Mouse (Mus musculus): ENCODE data around the gene Spsb4.

The Spsb4 gene

GRCm38 (mm10) chr9:96980037-96980997 is 38.3 kb downstream of the Spsb4 start:
- peak; percentile 95 for DNase-seq (ENCODE audit: low read depth, low spot score)

GRCm38 (mm10) chr9:96979417-96980030 is 39.1 kb downstream of the Spsb4 start:
- no peak for DNase-seq (ENCODE audit: low read depth, low spot score)

GRCm38 (mm10) chr9:96978147-96978782 is 40.4 kb downstream of the Spsb4 start:
- DNase-seq (ENCODE audit: low read depth, low spot score), result no peak

GRCm38 (mm10) chr9:96977287-96978145 is 41.1 kb downstream of the Spsb4 start:
- DNase-seq (ENCODE audit: low read depth, low spot score), result no peak

- DNase-seq (ENCODE audit: low read depth, low spot score), result no peak
Observed at GRCm38 (mm10) chr9:96973091-96973490, 45.6 kb downstream of the Spsb4 start.

GRCm38 (mm10) chr9:96971625-96972404 is 46.8 kb downstream of the Spsb4 start:
- peak; percentile 84 for DNase-seq (ENCODE audit: low read depth, low spot score)

GRCm38 (mm10) chr9:96967516-96967915 is 51.1 kb downstream of the Spsb4 start:
- no peak for DNase-seq (ENCODE audit: low read depth, low spot score)

- DNase-seq (ENCODE audit: low read depth, low spot score), result no peak
Observed at GRCm38 (mm10) chr9:96966465-96966864, 52.2 kb downstream of the Spsb4 start.

GRCm38 (mm10) chr9:96963443-96964215 is 55.0 kb downstream of the Spsb4 start:
- no peak for DNase-seq (ENCODE audit: low read depth, low spot score)

- DNase-seq (ENCODE audit: low read depth, low spot score), result no peak
Observed at GRCm38 (mm10) chr9:96962714-96963113, 55.9 kb downstream of the Spsb4 start.

GRCm38 (mm10) chr9:96961986-96962701 is 56.5 kb downstream of the Spsb4 start:
- DNase-seq (ENCODE audit: low read depth, low spot score), result no peak

- no peak for DNase-seq (ENCODE audit: low read depth, low spot score)
Observed at GRCm38 (mm10) chr9:96961006-96961405, 57.6 kb downstream of the Spsb4 start.

- DNase-seq (ENCODE audit: low read depth, low spot score), result no peak
Observed at GRCm38 (mm10) chr9:96960241-96960640, 58.4 kb downstream of the Spsb4 start.

GRCm38 (mm10) chr9:96959469-96959868 is 59.2 kb downstream of the Spsb4 start:
- DNase-seq (ENCODE audit: low read depth, low spot score), result no peak

GRCm38 (mm10) chr9:96958009-96958615 is 60.5 kb downstream of the Spsb4 start:
- no peak for DNase-seq (ENCODE audit: low read depth, low spot score)

- no peak for DNase-seq (ENCODE audit: low read depth, low spot score)
Observed at GRCm38 (mm10) chr9:96957298-96957865, 61.3 kb downstream of the Spsb4 start.

- no peak for DNase-seq (ENCODE audit: low read depth, low spot score)
Observed at GRCm38 (mm10) chr9:96956646-96957297, 61.9 kb downstream of the Spsb4 start.

All from mesoderm, embryonic 11.5 days (tissue).